Mouse (Mus musculus) R1 (cell line): ENCODE data around the gene C2cd5.

Experiments
- DNase-seq: peaks from one replicate; pipeline ENCODE4 v3.0.0-alpha.2; 2018; ENCODE audit warnings: low read depth, low spot score

Gene C2cd5

DNA sequence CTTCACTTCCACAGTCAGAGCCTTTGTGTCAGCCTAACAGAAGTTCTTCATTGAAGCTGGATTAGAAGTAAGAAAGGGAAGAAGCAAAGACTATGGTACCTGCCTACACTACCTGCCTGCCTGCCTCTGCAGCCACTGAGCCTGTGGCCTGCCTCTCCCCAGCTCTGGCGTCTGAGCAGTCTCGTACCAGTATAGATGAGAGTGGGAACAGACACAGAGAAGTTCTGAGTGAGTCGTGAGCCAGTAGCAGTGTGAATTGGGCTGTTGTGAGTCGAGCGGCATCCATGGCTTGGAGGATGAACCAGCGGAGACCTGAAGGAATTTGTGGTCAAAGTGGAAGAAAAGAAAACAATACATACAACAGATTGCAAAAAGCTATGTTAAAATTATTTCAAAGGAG lies 26.5 kb downstream of the C2cd5 start:
- DNase-seq = no peak

- DNase-seq = no peak
These were observed 27.4 kb downstream of the C2cd5 start for GRCm38 (mm10) chr6:143072412-143073014.

GRCm38 (mm10) chr6:143070736-143071135 lies 29.2 kb downstream of the C2cd5 start:
- no peak for DNase-seq

DNA sequence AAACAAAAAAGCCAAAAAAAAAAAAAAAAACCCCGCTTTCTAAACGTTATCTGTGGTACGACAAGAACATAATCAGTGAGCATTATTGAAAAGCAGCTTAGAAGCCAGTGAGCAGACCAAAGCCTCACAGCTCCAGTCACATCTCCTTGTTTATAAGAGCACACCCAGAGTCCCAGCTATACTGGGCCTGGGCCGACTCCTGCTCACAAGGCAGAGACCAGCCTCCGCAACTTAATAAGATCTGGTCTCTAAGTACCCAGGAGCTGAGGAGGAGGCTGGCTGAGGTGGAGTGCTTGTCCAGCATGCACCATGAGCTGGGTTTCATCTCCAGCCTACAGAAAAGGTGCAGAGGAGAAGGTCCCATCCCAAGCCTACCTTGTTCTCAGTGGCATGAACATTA lies 29.9 kb downstream of the C2cd5 start:
- no peak for DNase-seq

- DNase-seq = no peak
These were observed 30.3 kb downstream of the C2cd5 start for GRCm38 (mm10) chr6:143069606-143070005.

DNA sequence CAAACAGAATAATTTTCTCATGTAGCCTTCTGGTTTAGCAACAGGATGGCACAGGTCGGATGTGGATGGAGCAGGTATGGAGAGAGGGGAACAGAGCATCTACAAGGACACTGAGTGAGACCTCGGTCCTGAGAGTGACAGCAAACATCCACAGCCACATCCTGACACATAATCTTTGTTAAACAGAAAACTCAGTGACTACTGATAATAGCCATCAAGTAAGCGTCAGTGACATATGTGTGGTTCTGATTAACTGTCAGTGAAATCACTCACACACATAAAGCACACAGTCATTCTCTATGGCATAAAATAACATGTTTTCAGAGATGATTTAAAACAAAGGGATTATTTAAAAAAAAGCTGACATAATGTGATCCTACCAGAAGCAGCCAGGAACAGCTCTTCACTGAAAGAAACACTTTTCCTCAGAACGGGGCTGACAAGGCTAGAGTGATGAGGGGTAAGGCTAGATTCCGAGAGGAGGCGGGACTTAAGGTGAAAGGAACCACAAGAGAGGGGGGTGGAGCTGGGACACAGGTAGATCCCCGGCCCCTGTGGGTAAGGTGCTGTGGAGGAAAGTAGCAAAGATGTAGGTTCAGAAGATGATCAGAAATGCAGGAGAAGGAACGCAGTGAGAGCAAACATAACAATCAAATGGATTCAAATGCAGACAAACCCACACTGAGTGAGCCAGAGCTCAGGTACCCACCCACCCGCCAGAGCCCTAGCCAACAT lies 31.6 kb downstream of the C2cd5 start:
- DNase-seq = peak; percentile 74

DNA sequence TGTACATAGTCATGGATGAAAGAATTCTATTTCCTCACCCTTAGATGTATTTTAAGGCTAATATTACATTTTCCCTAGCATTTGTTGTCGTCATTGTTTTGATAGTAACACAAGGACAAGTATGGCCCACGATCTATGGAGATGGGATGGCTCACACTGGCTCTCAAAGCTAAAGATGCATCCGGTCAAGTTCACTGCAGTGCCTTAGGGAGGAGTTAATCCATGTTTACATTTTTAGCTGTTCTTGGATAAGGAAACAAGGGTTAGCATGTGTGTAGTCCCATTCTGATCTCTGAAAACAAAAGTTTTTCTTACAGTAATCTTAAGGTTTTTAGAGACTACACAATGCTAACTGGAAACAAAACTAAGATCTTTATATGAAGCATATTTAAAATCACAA lies 32.3 kb downstream of the C2cd5 start:
- no peak for DNase-seq

- no peak for DNase-seq
These were observed 33.1 kb downstream of the C2cd5 start for GRCm38 (mm10) chr6:143066859-143067258.

GRCm38 (mm10) chr6:143064047-143064446 lies 35.9 kb downstream of the C2cd5 start:
- no peak for DNase-seq

- no peak for DNase-seq
These were observed 42.3 kb downstream of the C2cd5 start for GRCm38 (mm10) chr6:143057601-143058000.

GRCm38 (mm10) chr6:143051566-143051965 lies 48.4 kb downstream of the C2cd5 start:
- DNase-seq = peak; percentile 91

DNA sequence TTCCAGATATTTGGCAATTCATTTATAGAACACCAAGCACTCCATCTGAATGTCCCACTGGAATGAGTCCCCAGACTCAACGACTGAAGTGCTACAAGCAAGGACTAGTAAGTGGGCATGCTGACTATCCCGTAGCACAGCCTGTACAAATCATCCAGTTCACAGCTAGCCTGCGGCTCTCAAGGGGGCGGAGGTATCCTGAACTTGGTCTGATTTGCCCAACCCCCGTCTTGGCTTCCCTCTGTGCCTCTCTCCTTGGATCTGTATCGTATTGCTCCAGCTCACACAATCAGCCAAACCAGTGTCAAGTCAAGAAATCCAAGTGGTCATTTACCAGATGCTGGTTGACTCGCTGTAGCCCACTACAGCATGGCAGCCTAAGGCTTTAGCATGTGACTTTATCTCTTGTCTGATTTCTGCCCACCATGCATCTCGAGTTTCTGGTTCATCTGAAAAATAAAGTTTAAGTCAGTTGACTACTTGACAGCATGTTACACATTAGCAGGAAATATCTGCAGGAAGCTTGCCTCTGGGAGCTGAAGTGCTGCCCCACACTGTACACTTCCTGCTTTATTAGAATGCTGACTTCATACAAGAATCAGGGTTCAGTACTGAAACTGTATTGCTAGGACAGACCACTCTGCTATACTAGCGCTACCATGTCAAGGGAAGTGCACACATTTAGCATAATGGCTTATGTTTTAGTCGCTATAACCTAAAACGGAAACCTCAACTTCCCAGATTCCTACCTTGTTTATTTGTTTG lies 50.0 kb downstream of the C2cd5 start:
- DNase-seq = no peak

GRCm38 (mm10) chr6:143049117-143049516 lies 50.8 kb downstream of the C2cd5 start:
- DNase-seq = no peak

GRCm38 (mm10) chr6:143047538-143048258 lies 52.2 kb downstream of the C2cd5 start:
- no peak for DNase-seq

GRCm38 (mm10) chr6:143041578-143041977 lies 58.4 kb downstream of the C2cd5 start:
- DNase-seq = no peak

DNA sequence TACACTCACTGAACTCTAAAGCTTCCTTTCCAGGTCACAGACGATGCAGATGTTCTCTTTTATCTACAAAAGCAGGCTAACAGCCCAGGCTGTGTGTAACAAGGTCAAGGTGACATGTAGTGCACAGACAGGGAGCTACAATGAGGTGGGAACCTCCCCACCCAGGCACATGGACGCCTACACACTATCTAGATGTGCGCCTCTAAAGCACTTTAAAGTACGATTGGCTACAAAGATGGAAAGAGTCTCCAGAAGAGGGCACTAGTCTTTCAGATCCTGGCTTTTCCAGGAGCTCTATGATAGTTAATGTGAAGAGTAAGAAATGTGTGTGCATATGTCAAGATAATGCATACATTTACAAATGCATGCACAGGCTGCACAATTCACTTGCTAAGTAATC lies 64.7 kb downstream of the C2cd5 start:
- DNase-seq = peak; percentile 54

DNA sequence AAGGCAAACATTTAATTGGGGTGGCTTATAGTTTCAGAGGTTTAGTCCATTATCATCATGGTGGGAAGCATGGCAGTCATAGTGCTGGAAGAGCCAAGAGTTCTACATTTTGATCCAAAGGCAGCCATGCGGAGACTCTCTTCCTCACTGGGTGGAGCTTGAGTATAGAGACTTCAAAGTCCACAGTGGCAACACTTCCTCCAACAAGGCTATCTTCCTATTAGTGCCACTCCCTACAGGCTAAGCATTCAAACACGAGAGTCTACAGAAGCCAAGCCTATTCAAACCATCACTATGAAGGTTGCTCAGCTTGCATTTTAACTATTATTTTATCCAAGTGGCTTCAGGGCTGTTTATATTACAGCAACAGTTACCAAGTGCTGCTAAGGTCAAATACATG lies 65.4 kb downstream of the C2cd5 start:
- DNase-seq = no peak

GRCm38 (mm10) chr6:143030521-143030920 lies 69.4 kb downstream of the C2cd5 start:
- DNase-seq = no peak

- DNase-seq = no peak
These were observed 72.0 kb downstream of the C2cd5 start for GRCm38 (mm10) chr6:143027896-143028295.

GRCm38 (mm10) chr6:143027402-143027801 lies 72.5 kb downstream of the C2cd5 start:
- no peak for DNase-seq

GRCm38 (mm10) chr6:143023691-143024090 lies 76.2 kb downstream of the C2cd5 start:
- DNase-seq = no peak

GRCm38 (mm10) chr6:143021756-143022155 lies 78.2 kb downstream of the C2cd5 start:
- DNase-seq = no peak
